Mouse (Mus musculus): ENCODE results near the gene Trim61. TPM values are rescaled to one million over a fixed set of nuclear protein-coding genes. Genes with fewer than 3 reads are reported as not detected.

Gene Trim61
- 0.13 TPM in 1 of 2 replicates, not detected in the other for polyA plus RNA-seq (2012; rRNA removed)

DNA sequence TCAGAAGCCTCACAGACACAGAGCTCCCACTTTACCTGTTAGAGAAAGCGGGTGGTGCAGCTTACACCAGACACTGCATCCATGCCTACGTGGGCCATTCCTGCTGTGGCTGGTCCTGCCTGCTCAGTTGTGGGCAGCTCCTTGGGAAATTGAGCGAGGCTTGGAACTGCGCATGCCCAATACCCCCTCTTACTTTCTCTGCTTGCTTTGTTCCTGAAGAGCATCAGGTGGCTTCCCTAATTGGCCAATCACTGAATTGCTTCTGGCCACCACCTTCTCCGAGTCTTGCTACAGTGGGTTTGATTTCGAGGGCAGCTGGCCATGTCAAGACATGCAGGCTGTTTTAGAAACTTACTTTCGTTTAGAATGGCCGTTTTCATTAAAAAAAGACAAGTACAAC lies at the start of gene Trim61, which contains the start of gene Trim60:
Gene Trim61 (minus strand): TSS at position 101 of the 400 bp plus-strand sequence.
Gene Trim60 (minus strand): TSS at position 162 of the 400 bp plus-strand sequence.
- Histone ChIP-seq H3K27ac (ENCODE audit: insufficient read depth, low read length) (no peak within 1 kb of the TSS), H3K4me1 (ENCODE audit: control insufficient read depth, insufficient read depth, low read length) (no peaks in the 10 kb centered on the region), H3K4me3 (ENCODE audit: insufficient read depth, low read length) (no peak within 1 kb of the TSS)
- TF ChIP-seq CTCF (IDR thresholded peaks at IDR 0.05; ENCODE audit: extremely low read depth, insufficient read depth, low read length) (no peak), POLR2A (IDR thresholded peaks at IDR 0.05; ENCODE audit: extremely low read depth, insufficient read depth, low read length) (no peak)

DNA sequence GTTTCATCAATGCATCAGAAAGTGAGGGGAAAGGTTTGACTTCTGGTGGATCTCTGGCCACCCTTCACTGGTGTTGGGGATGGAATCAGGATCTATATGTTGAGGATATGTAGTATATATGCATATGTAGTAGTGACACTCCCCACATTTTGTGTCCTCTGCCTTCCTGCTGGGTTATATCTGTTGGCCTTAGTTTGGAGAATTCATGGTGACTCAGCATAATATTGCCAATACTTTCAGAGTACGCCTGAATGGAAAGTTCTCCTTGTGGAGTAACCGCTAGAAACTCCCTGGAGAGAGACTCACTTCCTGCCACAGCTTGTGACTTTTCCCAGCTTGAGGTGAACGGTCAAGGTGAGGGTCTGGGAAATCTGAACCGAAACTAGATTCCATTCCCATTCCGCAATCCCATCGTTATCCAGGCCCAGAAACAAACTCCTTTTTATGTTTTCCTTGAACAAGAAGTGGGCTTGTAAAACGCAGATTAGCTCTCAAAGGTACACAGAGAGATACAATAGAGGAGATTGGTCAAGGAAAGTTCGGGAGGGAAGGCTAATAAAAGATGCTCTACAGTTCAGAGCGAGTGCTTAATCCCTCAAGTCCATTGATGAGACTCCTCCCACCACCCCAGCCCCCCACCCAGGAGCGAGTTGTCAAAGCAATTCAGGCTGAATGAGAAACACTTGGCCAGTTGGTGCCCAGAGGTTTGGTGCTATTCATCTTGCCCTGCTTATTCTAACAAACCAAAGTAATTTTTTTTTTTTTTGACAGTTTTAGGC lies 49.6 kb upstream of the Trim61 start:
- Histone ChIP-seq H3K27ac (ENCODE audit: insufficient read depth, low read length) (no peak overlapping the region), H3K4me3 (ENCODE audit: insufficient read depth, low read length) (no peak overlapping the region), H3K4me1 (ENCODE audit: control insufficient read depth, insufficient read depth, low read length) (no peaks in the 10 kb centered on the region)
- no peak for TF ChIP-seq POLR2A (IDR thresholded peaks at IDR 0.05; ENCODE audit: extremely low read depth, insufficient read depth, low read length)
- no peak for TF ChIP-seq CTCF (IDR thresholded peaks at IDR 0.05; ENCODE audit: extremely low read depth, insufficient read depth, low read length)

DNA sequence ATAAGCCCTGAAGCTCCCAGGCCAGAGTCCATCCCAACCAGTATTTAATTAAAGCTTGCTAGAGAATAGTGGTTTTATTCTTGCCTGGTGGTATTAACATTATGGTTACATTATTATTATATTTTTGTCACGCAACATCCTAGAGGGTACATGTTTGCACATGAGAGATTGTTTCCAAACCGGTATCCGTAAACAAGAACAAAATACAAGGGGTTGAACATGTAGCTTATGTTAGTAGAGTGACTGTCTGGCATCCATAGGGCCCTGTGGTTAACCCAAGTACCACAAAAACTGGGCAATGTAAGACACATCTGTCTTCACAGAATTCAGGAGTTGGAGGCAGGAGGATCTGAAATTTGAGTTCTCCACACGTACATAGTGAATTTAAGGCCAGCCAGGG lies 48.7 kb upstream of the Trim61 start:
- Histone ChIP-seq H3K4me3 (ENCODE audit: insufficient read depth, low read length) (no peak overlapping the region), H3K4me1 (ENCODE audit: control insufficient read depth, insufficient read depth, low read length) (no peaks in the 10 kb centered on the region), H3K27ac (ENCODE audit: insufficient read depth, low read length) (no peak overlapping the region)
- TF ChIP-seq CTCF (IDR thresholded peaks at IDR 0.05; ENCODE audit: extremely low read depth, insufficient read depth, low read length), result no peak
- no peak for TF ChIP-seq POLR2A (IDR thresholded peaks at IDR 0.05; ENCODE audit: extremely low read depth, insufficient read depth, low read length)

DNA sequence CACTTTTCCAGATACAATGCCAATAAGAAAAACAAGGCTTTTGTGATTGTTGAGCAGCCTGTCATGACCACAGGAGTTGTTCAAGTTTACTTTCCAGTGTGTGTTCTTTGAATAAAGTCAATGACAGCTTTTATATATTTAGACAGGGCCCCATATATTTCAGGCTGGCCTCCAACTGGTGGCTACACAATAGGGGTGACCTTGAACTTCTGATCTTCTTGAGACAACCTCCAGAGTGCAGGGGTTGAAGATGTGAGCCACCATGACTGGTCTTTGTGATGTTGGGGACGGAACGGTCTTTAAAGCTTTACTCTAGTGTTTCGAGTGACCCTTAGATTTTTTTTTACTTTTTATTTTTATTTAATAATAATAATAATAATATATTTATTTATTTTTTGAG lies 47.3 kb upstream of the Trim61 start:
- no peaks in the 10 kb centered on the region for H3K4me1 ChIP-seq (ENCODE audit: control insufficient read depth, insufficient read depth, low read length)
- no peak overlapping the region for H3K4me3 ChIP-seq (ENCODE audit: insufficient read depth, low read length)
- no peak overlapping the region for H3K27ac ChIP-seq (ENCODE audit: insufficient read depth, low read length)
- TF ChIP-seq CTCF (IDR thresholded peaks at IDR 0.05; ENCODE audit: extremely low read depth, insufficient read depth, low read length) (no peak), POLR2A (IDR thresholded peaks at IDR 0.05; ENCODE audit: extremely low read depth, insufficient read depth, low read length) (no peak)

DNA sequence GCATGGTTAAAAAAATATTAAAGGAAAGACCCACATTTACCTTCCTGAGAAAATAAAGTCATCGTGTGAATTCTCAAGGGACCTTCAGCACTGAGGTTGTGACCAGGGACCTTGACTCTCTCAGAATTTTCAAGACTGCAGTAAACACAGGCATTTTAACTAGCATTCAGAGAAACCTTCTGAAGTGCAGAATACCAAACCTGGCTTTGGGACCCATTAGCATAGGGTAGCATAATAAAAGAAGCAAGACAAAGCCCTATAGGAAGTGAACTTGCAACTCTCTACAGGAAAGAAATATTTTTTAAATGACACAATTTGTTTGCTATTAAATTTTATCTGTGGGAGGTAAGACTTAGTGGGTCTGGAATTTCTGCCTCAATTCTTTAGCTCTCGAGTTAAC lies 45.7 kb upstream of the Trim61 start:
- H3K27ac ChIP-seq (ENCODE audit: insufficient read depth, low read length), result no peak overlapping the region
- no peak overlapping the region for H3K4me3 ChIP-seq (ENCODE audit: insufficient read depth, low read length)
- H3K4me1 ChIP-seq (ENCODE audit: control insufficient read depth, insufficient read depth, low read length), result no peaks in the 10 kb centered on the region
- no peak for TF ChIP-seq POLR2A (IDR thresholded peaks at IDR 0.05; ENCODE audit: extremely low read depth, insufficient read depth, low read length)
- no peak for TF ChIP-seq CTCF (IDR thresholded peaks at IDR 0.05; ENCODE audit: extremely low read depth, insufficient read depth, low read length)

DNA sequence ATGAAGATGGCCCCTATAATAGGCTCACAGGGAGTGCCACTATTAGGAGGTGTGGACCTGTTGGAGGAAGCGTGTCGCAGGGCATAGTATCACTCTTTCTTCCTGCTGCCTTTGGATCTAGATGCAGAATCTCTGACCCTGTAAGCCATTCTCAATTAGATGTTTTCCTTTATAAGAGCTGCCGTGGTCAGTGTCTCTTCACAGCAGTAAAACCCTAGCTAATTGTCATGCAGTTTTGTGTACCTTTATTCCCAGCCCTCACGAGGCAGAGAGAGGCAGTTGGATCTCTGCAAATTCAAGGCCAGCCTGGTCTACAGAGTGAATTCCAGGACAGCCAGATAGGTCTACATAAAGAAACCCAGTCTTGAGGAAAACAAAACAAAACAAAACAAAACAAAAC lies 43.9 kb upstream of the Trim61 start:
- Histone ChIP-seq H3K4me1 (ENCODE audit: control insufficient read depth, insufficient read depth, low read length) (no peaks in the 10 kb centered on the region), H3K4me3 (ENCODE audit: insufficient read depth, low read length) (no peak overlapping the region), H3K27ac (ENCODE audit: insufficient read depth, low read length) (no peak overlapping the region)
- TF ChIP-seq POLR2A (IDR thresholded peaks at IDR 0.05; ENCODE audit: extremely low read depth, insufficient read depth, low read length) (no peak), CTCF (IDR thresholded peaks at IDR 0.05; ENCODE audit: extremely low read depth, insufficient read depth, low read length) (no peak)

DNA sequence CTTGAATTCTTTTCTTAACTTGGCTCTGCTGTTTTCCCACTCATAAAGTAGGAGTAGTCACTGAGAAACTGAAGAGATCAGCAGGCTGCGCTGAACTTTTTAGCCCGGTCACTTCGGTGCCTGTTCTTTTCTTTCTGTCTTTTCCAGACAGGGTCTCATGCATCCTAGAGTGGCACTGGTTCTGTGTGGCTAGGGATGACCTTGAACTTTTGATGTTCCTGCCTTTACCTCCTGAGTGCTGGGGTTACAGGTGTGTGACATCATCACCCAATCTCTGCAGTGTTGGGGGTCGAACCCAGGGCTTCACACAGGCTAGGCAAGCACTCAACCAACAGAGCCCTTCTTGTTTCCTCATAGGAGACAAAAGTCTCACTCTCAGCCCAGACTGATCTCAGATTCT lies 38.4 kb upstream of the Trim61 start:
- H3K4me1 ChIP-seq (ENCODE audit: control insufficient read depth, insufficient read depth, low read length), result no peaks in the 10 kb centered on the region
- TF ChIP-seq CTCF (IDR thresholded peaks at IDR 0.05; ENCODE audit: extremely low read depth, insufficient read depth, low read length) (no peak), POLR2A (IDR thresholded peaks at IDR 0.05; ENCODE audit: extremely low read depth, insufficient read depth, low read length) (no peak)

DNA sequence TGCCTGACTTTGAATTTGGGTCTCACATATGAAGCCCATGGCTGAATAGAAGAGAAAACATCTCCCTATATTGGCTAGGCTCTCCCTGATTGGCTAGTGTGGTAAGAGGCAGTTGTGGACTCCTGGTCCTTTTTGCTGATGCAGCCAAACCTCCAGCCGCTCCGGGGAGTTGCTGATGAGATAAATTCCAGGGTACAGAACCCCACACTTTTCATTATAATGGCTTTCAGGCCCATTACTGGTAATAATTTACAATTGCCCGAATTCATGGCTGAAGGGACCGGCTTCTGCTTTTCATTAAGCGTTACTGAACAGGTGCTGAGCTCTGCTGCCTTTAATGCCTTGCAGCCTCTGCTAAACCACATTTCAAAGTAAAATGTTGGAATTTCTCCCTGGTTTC lies 35.6 kb upstream of the Trim61 start:
- no peak overlapping the region for H3K27ac ChIP-seq (ENCODE audit: insufficient read depth, low read length)

More for the DNA sequence above, 38.4 kb upstream of the Trim61 start:
- Histone ChIP-seq H3K4me3 (ENCODE audit: insufficient read depth, low read length) (no peak overlapping the region), H3K27ac (ENCODE audit: insufficient read depth, low read length) (no peak overlapping the region)

DNA sequence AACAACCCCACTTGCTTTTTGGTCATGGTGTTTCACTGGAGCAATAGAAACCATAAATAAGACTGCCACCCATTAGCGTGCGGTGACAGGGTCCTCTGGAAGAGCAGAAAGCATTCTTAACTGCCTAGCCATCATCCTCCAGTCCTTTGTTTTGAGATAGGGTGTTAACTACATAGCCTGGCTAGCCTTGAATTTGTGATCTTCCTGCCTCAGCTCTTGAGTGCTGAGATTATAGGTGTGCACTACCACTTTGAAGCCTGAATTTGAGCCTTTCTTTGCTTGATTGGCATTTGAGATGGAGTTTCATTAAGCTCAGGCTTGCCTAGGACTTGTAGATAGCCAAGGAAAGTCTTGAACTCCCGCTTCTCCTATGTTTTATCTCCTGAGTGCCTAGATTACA lies 35.2 kb upstream of the Trim61 start:
- TF ChIP-seq POLR2A (IDR thresholded peaks at IDR 0.05; ENCODE audit: extremely low read depth, insufficient read depth, low read length) (no peak), CTCF (IDR thresholded peaks at IDR 0.05; ENCODE audit: extremely low read depth, insufficient read depth, low read length) (no peak)
- no peak overlapping the region for H3K4me3 ChIP-seq (ENCODE audit: insufficient read depth, low read length)
- no peaks in the 10 kb centered on the region for H3K4me1 ChIP-seq (ENCODE audit: control insufficient read depth, insufficient read depth, low read length)
- H3K27ac ChIP-seq (ENCODE audit: insufficient read depth, low read length), result no peak overlapping the region

More for the DNA sequence above, 35.6 kb upstream of the Trim61 start:
- H3K4me3 ChIP-seq (ENCODE audit: insufficient read depth, low read length), result no peak overlapping the region
- no peak for TF ChIP-seq POLR2A (IDR thresholded peaks at IDR 0.05; ENCODE audit: extremely low read depth, insufficient read depth, low read length)
- TF ChIP-seq CTCF (IDR thresholded peaks at IDR 0.05; ENCODE audit: extremely low read depth, insufficient read depth, low read length), result no peak
- H3K4me1 ChIP-seq (ENCODE audit: control insufficient read depth, insufficient read depth, low read length), result no peaks in the 10 kb centered on the region

DNA sequence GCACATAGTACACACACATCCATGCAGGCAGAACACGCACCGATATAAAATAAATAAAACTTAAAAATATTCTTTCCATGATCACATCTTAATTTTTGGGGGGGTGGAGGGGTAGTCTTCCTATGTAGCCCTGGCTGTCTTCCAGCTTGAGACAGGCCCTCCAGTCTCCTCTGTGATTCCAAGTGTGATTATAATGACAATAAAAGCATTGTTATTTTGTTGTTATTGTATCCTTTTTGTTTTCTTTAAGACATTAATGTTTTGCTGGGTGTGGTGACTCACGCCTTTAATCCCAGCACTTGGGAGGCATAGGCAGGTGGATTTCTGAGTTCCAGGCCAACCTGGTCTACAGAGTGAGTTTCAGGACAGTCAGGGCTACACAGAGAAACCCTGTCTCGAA lies 29.5 kb upstream of the Trim61 start:
- no peaks in the 10 kb centered on the region for H3K4me1 ChIP-seq (ENCODE audit: control insufficient read depth, insufficient read depth, low read length)
- H3K27ac ChIP-seq (ENCODE audit: insufficient read depth, low read length), result no peak overlapping the region
- no peak overlapping the region for H3K4me3 ChIP-seq (ENCODE audit: insufficient read depth, low read length)
- TF ChIP-seq CTCF (IDR thresholded peaks at IDR 0.05; ENCODE audit: extremely low read depth, insufficient read depth, low read length) (no peak), POLR2A (IDR thresholded peaks at IDR 0.05; ENCODE audit: extremely low read depth, insufficient read depth, low read length) (no peak)
